Mouse (Mus musculus) ES-E14 (cell line): ENCODE measurements around the gene Rhob. TPM values are rescaled to one million over a fixed set of nuclear protein-coding genes. Genes with fewer than 3 reads are reported as not detected.
A peak's percentile ranks its signal among the peaks of the same experiment; 100 is the strongest.

Source experiments
- DNase-seq: peaks from one replicate; pipeline ENCODE4 v3.0.0-alpha.2; 2013; ENCODE audit warnings: low read depth, low spot score
- H3K27ac ChIP-seq: 2 replicates; pipeline ENCODE4 v1.5.1; 2012; ENCODE audit warnings: low read depth, mild to moderate bottlenecking, low read length, moderate library complexity, mixed read lengths; ENCODE audit not compliant: poor library complexity, insufficient read depth, severe bottlenecking
- H3K36me3 ChIP-seq: 2 replicates; pipeline ENCODE4 v1.6.1; 2012; ENCODE audit warnings: mild to moderate bottlenecking, low read length, moderate library complexity, mixed read lengths; ENCODE audit not compliant: control insufficient read depth, poor library complexity, insufficient read depth, severe bottlenecking
- H3K4me1 ChIP-seq, 2 experiments: fragments of 150-350 bp in 1 of 2; sonication (generic) in 1 of 2; 2 replicates each; pipeline ENCODE4 v1.6.1; 2012; ENCODE audit warnings: low read length in 2 of 2, mild to moderate bottlenecking in 1 of 2, mixed read lengths in 1 of 2; ENCODE audit not compliant: control insufficient read depth in 2 of 2, insufficient read depth in 2 of 2, poor library complexity in 1 of 2
- H3K4me3 ChIP-seq, 2 experiments: fragments of 150-350 bp in 1 of 2; sonication (generic) in 1 of 2; 2 replicates each; pipeline ENCODE4 v1.5.1; 2012; ENCODE audit warnings: low read length in 2 of 2, low read depth in 1 of 2, mild to moderate bottlenecking in 1 of 2, mixed read lengths in 1 of 2; ENCODE audit not compliant: insufficient read depth in 1 of 2, poor library complexity in 1 of 2, severe bottlenecking in 1 of 2
- H3K9ac ChIP-seq: 2 replicates; pipeline ENCODE4 v1.6.1; 2012; ENCODE audit warnings: low read depth, mild to moderate bottlenecking, low read length, mixed read lengths; ENCODE audit not compliant: poor library complexity, insufficient read depth, severe bottlenecking
- H3K9me3 ChIP-seq: fragments of 150-350 bp; sonication (generic); 2 replicates; pipeline ENCODE4 v1.6.1; 2012; ENCODE audit warnings: low read depth, mild to moderate bottlenecking, low read length; ENCODE audit not compliant: control insufficient read depth, insufficient read depth
- CHD2 ChIP-seq: IDR thresholded peaks from 2 replicates; pipeline ENCODE4 v1.6.1; 2014; ENCODE audit warnings: mild to moderate bottlenecking, low read depth, low read length, inconsistent platforms
- HCFC1 ChIP-seq: IDR thresholded peaks from 2 replicates; pipeline ENCODE4 v1.6.1; 2012; ENCODE audit warnings: low read length, inconsistent platforms, borderline replicate concordance; ENCODE audit not compliant: insufficient read depth
- MAFK ChIP-seq: IDR thresholded peaks from 2 replicates; pipeline ENCODE4 v1.6.1; 2014; ENCODE audit warnings: mild to moderate bottlenecking, low read depth, low read length, inconsistent platforms; ENCODE audit not compliant: insufficient read depth
- ZC3H11A ChIP-seq: IDR thresholded peaks from 2 replicates; pipeline ENCODE4 v1.6.1; 2012; ENCODE audit warnings: low read depth, mild to moderate bottlenecking, inconsistent platforms, low read length, borderline replicate concordance
- ZNF384 ChIP-seq: IDR thresholded peaks from 2 replicates; pipeline ENCODE4 v1.6.1; 2012; ENCODE audit warnings: low read depth, low read length, inconsistent platforms
- in situ Hi-C, 2 experiments: fragments of 600-800 bp; cut with MboI; formaldehyde crosslinking; loops; one replicate each; pipeline ENCODE4 v1.15.1; 2025; ENCODE audit warnings: low sequenced_read_pairs in 2 of 2, inconsistent platforms in 1 of 2; ENCODE audit not compliant: unreplicated experiment in 2 of 2
- total RNA-seq: library from RNA; depleted of rRNA; stranded (reverse); fragments of 300-350 nt; gene quantifications from 2 replicates; pipeline ENCODE4 v1.2.3, GENCODE M21; 2012

Gene Rhob
- total RNA-seq, 1 experiment, result 43.6 TPM

DNA sequence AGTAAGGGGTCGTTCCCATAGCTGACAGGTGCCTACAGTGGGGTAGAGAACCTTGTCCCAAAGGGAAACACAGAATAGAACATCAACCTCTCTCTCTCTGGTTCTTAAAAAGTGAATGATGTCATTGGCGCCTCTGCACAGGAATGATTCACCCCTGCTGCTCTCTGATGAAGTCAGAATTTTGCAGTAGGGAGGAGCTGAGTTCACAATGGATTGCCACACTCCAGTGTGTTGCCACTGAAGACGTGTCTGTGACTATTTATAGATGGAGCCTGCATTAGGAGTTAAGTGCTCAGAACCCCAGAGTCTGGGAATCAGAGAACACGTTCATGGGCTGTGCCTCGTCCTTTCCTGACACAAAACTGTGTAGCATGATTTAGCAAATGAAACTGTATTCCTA lies 9.9 kb upstream of the Rhob start:
- no peak overlapping the region for H3K27ac ChIP-seq
- no peak for DNase-seq

DNA sequence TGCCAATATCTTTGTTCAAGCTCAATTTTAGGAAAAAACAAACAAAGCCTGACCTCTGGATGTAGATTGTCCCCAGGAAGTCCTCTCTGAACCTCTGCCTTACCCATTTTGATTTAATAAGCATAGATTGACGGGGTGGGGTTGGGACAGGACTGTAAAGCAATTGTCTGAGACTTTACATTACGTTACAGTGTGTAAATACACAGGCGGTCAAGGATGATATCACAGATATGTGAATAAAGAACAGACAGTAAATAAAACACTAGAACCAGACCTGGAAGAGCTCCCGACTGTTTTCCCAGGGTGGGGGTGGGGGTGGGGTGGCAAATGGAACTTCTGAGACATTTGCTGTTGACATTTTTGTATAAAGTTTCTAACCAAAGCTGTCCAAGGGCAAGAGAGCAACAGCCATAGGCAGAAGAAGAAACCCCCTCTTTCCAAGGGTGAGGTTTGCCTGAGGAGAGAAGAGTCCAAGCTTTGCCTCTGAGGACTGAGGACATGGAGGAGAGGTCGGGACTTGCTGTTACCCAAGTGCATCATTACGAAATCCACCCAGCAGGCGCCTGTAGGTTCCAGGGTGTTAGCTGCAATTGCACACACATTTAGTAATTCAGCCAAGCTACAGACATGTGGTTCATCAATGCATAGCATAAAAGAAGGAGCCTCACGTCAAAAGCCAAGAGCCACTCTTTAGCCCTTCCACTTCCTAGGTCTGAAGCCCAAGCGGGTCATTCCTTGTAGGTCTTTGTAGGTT lies 7.3 kb upstream of the Rhob start:
- H3K9ac ChIP-seq, result no peak overlapping the region
- no peak for TF ChIP-seq HCFC1
- no peak for TF ChIP-seq CHD2
- no peak for TF ChIP-seq MAFK
- no peak for TF ChIP-seq ZNF384
- TF ChIP-seq ZC3H11A, result no peak
- in situ Hi-C loops, result no loop called here
- H3K9me3 ChIP-seq, result no peaks in the 10 kb centered on the region
- no peak for DNase-seq
- H3K27ac ChIP-seq, result no peak overlapping the region
- no peaks in the 10 kb centered on the region for H3K4me1 ChIP-seq
- H3K36me3 ChIP-seq, result no peaks in the 10 kb centered on the region
- no peak overlapping the region for H3K4me3 ChIP-seq

More for the DNA sequence above, 9.9 kb upstream of the Rhob start:
- Histone ChIP-seq H3K9ac (no peak overlapping the region), H3K36me3 (no peaks in the 10 kb centered on the region), H3K4me1 (no peaks in the 10 kb centered on the region), H3K4me3 (no peak overlapping the region), H3K9me3 (no peaks in the 10 kb centered on the region)
- in situ Hi-C loops, result loop anchor here in 1 of 2 experiments (10.0 kb wide), 1 partner anchor 185 kb away; no protein-coding TSS in a partner anchor
- no peak for TF ChIP-seq HCFC1
- TF ChIP-seq ZC3H11A, result no peak
- no peak for TF ChIP-seq MAFK
- TF ChIP-seq CHD2, result no peak
- TF ChIP-seq ZNF384, result no peak

DNA sequence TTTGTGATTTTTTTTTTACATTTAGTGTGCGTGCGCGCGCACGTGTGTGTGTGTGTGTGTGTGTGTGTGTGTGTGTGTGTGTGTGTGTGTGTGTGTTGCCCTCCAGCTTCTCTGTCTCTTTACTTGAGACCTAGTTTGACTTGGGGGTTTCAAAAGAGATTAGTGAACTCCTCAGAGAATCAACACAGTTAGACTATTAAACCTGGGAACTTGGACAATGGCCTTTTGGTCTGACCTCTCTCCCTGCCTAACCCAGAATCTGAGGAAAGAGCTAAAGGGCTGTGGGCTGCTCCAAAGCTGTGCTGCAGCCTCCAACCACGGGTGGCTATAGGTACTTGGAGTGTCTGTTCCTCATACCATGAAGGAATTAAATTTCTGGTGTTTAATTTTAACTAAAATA lies 4.3 kb upstream of the Rhob start:
- no peaks in the 10 kb centered on the region for H3K9me3 ChIP-seq
- no peak overlapping the region for H3K9ac ChIP-seq
- in situ Hi-C loops, result loop anchor here in 1 of 2 experiments (5.0 kb wide), 1 partner anchor 182 kb away; no protein-coding TSS in a partner anchor
- no peak overlapping the region for H3K4me3 ChIP-seq
- TF ChIP-seq ZNF384, result no peak
- no peak for TF ChIP-seq ZC3H11A
- TF ChIP-seq HCFC1, result no peak
- no peak for TF ChIP-seq CHD2
- H3K36me3 ChIP-seq, result no peaks in the 10 kb centered on the region
- DNase-seq, result no peak
- no peak overlapping the region for H3K27ac ChIP-seq
- peaks cover 0 to 8% of the 10 kb centered on the region in 2 experiments; a peak in 2 of 4 replicates for H3K4me1 ChIP-seq

DNA sequence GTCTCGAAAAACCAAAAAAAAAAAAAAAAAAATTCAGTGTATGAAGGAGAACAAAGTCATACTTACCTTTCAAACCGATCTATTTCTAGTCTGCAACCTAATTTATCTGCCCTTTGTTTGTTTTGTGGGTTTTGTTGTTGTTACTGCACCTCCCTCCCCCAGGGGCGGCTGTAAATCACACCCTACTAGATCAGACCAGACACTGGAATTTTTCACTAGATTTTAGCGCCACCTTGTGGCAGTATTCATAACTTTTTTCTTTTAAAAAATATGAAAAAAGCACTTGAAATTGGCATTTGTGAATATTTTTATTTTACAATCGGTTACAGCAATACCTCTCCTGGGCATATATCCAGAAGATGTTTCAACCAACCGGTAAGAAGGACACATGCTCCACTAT lies 2.7 kb upstream of the Rhob start:
- no peak for DNase-seq
- H3K9ac ChIP-seq, result no peak overlapping the region
- H3K36me3 ChIP-seq, result no peaks in the 10 kb centered on the region
- in situ Hi-C loops, result loop anchor here in 1 of 2 experiments (5.0 kb wide), 1 partner anchor 180 kb away; no protein-coding TSS in a partner anchor
- H3K27ac ChIP-seq, result no peak overlapping the region
- H3K4me1 ChIP-seq, result peaks cover 0 to 10% of the 10 kb centered on the region in 2 experiments; a peak in 2 of 4 replicates
- TF ChIP-seq MAFK (no peak), ZC3H11A (peak; percentile 33; the same call in 1 of the 2 replicates)
- H3K9me3 ChIP-seq, result no peaks in the 10 kb centered on the region
- H3K4me3 ChIP-seq, result no peak overlapping the region
